Mouse (Mus musculus) small intestine, adult 2 months (tissue): Measurements from ENCODE around the gene Vegfb. TPM values are rescaled to one million over a fixed set of nuclear protein-coding genes. Genes with fewer than 3 reads are reported as not detected.

Experiments used
- H3K27ac ChIP-seq: fragments of 200-500 bp; 2 replicates; pipeline ENCODE4 v1.5.1; 2012; ENCODE audit warnings: low read depth, low read length, control low read depth, inconsistent platforms; ENCODE audit not compliant: insufficient read depth
- H3K27me3 ChIP-seq: fragments of 200-500 bp; 2 replicates; pipeline ENCODE4 v1.6.1; 2012; ENCODE audit warnings: mild to moderate bottlenecking, moderate library complexity, low read length, inconsistent platforms; ENCODE audit not compliant: control insufficient read depth, insufficient read depth
- H3K36me3 ChIP-seq: fragments of 200-500 bp; 2 replicates; pipeline ENCODE4 v1.6.1; 2012; ENCODE audit warnings: mild to moderate bottlenecking, low read length, control low read depth, inconsistent platforms; ENCODE audit not compliant: control insufficient read depth, insufficient read depth
- H3K4me1 ChIP-seq: fragments of 200-500 bp; 2 replicates; pipeline ENCODE4 v1.6.1; 2012; ENCODE audit warnings: low read length, inconsistent platforms, mixed read lengths; ENCODE audit not compliant: control insufficient read depth, insufficient read depth, insufficient read length
- H3K4me3 ChIP-seq: fragments of 200-500 bp; 2 replicates; pipeline ENCODE4 v1.5.1; 2012; ENCODE audit warnings: low read depth, mild to moderate bottlenecking, control low read depth, inconsistent platforms, low read length, moderate library complexity
- CTCF ChIP-seq: fragments of 200-500 bp; IDR thresholded peaks from 2 replicates; pipeline ENCODE4 v1.5.1; 2012; ENCODE audit warnings: low read depth, mild to moderate bottlenecking, control low read depth, inconsistent platforms, low read length, moderate library complexity, mixed read lengths; ENCODE audit not compliant: insufficient replicate concordance, insufficient read length; ENCODE audit errors: extremely low read depth
- POLR2A ChIP-seq: fragments of 200-500 bp; IDR thresholded peaks from 2 replicates; pipeline ENCODE4 v1.6.1; 2012; ENCODE audit warnings: low read depth, mild to moderate bottlenecking, control low read depth, inconsistent platforms, low read length, moderate library complexity
- WGBS: fragments of 180-500 bp; shearing (Covaris S2); methylation state at CpG from one replicate; pipeline ENCODE4 v1.1.7; 2018; 5-methylcytosine and 5-hydroxymethylcytosine counted together
- polyA plus RNA-seq: library from polyadenylated mRNA; depleted of rRNA; stranded (reverse); fragments of >200 nt; gene quantifications from 2 replicates; pipeline ENCODE4 v1.2.3, GENCODE M21; 2012

Vegfb gene
- polyA plus RNA-seq, 1 experiment = 20.4 TPM

- 1% methylated on average over 28 of the region's 28 CpGs for WGBS
- peak overlapping the region; percentile 70 for H3K4me3 ChIP-seq
- H3K27me3 ChIP-seq = no peaks in the 10 kb centered on the region
- H3K36me3 ChIP-seq = peaks cover 33% of the 10 kb centered on the region
- no peak for TF ChIP-seq CTCF
- TF ChIP-seq POLR2A = peak; percentile 34; the same call in 1 of the 2 replicates
- peaks cover 47% of the 10 kb centered on the region for H3K4me1 ChIP-seq
- H3K27ac ChIP-seq = peak overlapping the region; percentile 94
Observed at GRCm38 (mm10) chr19:6950613-6951153, 36.8 kb downstream of the Vegfb start.

DNA sequence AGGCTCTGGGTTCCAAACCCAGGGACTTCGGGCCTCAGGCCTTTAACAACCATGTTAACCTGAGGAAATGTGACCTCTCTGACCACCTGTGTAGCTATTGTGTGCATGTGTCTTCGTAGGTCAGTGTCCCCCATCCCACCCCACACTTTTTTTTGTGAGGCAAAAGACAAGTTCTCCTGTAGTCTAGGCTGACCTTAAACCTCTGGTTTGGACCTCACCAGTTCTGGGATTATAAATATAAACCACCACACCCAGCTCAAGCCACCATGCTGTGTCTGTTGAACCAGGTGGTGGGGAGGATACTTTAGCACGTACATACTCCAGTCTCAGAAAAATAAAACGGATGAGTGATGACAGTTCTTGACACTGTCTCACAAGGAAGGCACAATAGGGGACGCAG is 37.5 kb downstream of the Vegfb start:
- peaks cover 41% of the 10 kb centered on the region for H3K4me1 ChIP-seq
- TF ChIP-seq CTCF (no peak), POLR2A (no peak)
- peak overlapping the region; percentile 94 for H3K27ac ChIP-seq
- H3K4me3 ChIP-seq = peak overlapping the region; percentile 40
- no peaks in the 10 kb centered on the region for H3K27me3 ChIP-seq
- WGBS = 46% methylated on average over 5 of the region's 5 CpGs
- H3K36me3 ChIP-seq = peaks cover 26% of the 10 kb centered on the region

- no peaks in the 10 kb centered on the region for H3K27me3 ChIP-seq
- peak overlapping the region; percentile 40 for H3K4me3 ChIP-seq
- 43% methylated on average over 5 of the region's 5 CpGs for whole genome bisulfite sequencing
- H3K27ac ChIP-seq = peak overlapping the region; percentile 94
- no peak for TF ChIP-seq POLR2A
- no peak for TF ChIP-seq CTCF
- peaks cover 22% of the 10 kb centered on the region for H3K36me3 ChIP-seq
- peaks cover 41% of the 10 kb centered on the region for H3K4me1 ChIP-seq
Observed at GRCm38 (mm10) chr19:6949532-6949931, 37.9 kb downstream of the Vegfb start.

GRCm38 (mm10) chr19:6948186-6948585 is 39.3 kb downstream of the Vegfb start:
- TF ChIP-seq CTCF (no peak), POLR2A (no peak)
- peaks cover 33% of the 10 kb centered on the region for H3K4me1 ChIP-seq
- H3K27ac ChIP-seq = 0 out of 2 replicates have a peak overlapping the region, but pooled peaks have one; percentile 53
- H3K4me3 ChIP-seq = no peak overlapping the region
- WGBS = 86% methylated on average over 4 of the region's 4 CpGs
- peaks cover 8% of the 10 kb centered on the region for H3K36me3 ChIP-seq
- H3K27me3 ChIP-seq = no peaks in the 10 kb centered on the region

GRCm38 (mm10) chr19:6947742-6948141 is 39.7 kb downstream of the Vegfb start:
- no peak overlapping the region for H3K27ac ChIP-seq
- H3K4me3 ChIP-seq = no peak overlapping the region
- peaks cover 32% of the 10 kb centered on the region for H3K4me1 ChIP-seq
- H3K36me3 ChIP-seq = peaks cover 4% of the 10 kb centered on the region
- no peak for TF ChIP-seq CTCF
- H3K27me3 ChIP-seq = no peaks in the 10 kb centered on the region
- WGBS = 58% methylated on average over 4 of the region's 4 CpGs

DNA sequence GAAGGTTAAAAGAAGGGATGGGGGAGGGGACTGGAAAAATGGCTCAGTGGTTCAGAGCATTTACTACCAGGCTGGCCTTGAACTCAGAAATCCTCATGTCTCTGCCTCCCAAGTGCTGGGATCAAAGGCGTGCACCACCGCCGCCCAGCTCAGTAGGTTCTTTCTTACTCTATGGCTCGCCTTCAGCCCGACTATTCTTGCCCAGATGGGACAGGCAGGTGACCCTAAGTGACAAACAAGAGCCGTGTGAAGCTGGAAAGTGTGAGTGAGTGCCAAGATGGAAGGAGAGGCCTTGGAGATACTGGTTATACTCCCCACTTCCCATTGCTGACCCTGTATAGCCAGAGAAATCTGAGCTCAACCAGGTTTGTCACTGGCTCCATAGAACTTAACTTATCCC is 43.7 kb downstream of the Vegfb start:
- Histone ChIP-seq H3K4me1 (peaks cover 20% of the 10 kb centered on the region), H3K4me3 (no peak overlapping the region), H3K36me3 (no peaks in the 10 kb centered on the region), H3K27ac (no peak overlapping the region), H3K27me3 (no peaks in the 10 kb centered on the region)
- 87% methylated on average over 6 of the region's 6 CpGs for WGBS
- TF ChIP-seq CTCF (no peak), POLR2A (no peak)

- WGBS = 32% methylated on average over 5 of the region's 5 CpGs
- Histone ChIP-seq H3K27ac (peak overlapping the region; percentile 82), H3K27me3 (no peaks in the 10 kb centered on the region), H3K36me3 (no peaks in the 10 kb centered on the region), H3K4me3 (peak overlapping the region; percentile 86), H3K4me1 (peaks cover 14% of the 10 kb centered on the region)
- TF ChIP-seq POLR2A (no peak; the same call in 1 of the 2 replicates), CTCF (no peak)
Observed at GRCm38 (mm10) chr19:6942764-6943163, 44.7 kb downstream of the Vegfb start.

DNA sequence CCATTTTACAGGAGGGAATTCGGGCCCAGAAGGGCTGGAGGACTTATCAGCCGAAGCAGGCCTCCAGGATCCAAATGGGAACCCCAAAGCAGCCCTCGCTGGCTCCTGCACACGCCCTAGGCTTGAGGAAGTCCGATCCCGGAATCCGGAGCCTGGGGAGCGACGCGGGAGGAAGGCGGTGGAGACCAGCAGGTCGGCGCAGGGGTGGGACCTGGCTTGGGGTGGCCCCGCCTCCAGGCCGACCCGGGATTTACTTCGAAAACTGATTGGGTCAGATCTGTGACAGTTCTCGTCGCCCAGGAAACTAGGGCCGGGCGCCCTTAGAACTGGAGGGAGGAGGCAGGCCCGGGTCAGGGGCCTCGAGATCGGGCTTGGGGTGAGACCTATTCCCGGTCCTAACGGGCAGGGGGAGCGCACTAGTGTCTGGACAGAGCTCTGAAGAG is 45.2 kb downstream of the Vegfb start, which contains the start of gene Gpr137:
Gene Gpr137, minus strand, starts transcription at position 232 of the 443 bp plus-strand sequence.
- Histone ChIP-seq H3K4me3 (peak within 1 kb of the TSS; percentile 86), H3K36me3 (no peaks in the 10 kb centered on the region), H3K27ac (peak within 1 kb of the TSS; percentile 98), H3K27me3 (no peaks in the 10 kb centered on the region), H3K4me1 (peaks cover 14% of the 10 kb centered on the region)
- WGBS = under 1% methylated on average over 27 of the region's 27 CpGs
- no peak; the same call in 1 of the 2 replicates for TF ChIP-seq CTCF
- peak; percentile 86 for TF ChIP-seq POLR2A
